Mouse (Mus musculus) bone marrow macrophage, adult 2 months (primary cell): ENCODE results near the gene Slc9b1.

Source experiments
- CTCF ChIP-seq: IDR thresholded peaks from 2 replicates; pipeline ENCODE4 v1.5.1; 2012; ENCODE audit warnings: low read depth, mild to moderate bottlenecking, low read length, moderate library complexity
- POLR2A ChIP-seq: IDR thresholded peaks from 2 replicates; pipeline ENCODE4 v1.6.1; 2012; ENCODE audit warnings: mild to moderate bottlenecking, low read depth, low read length, borderline replicate concordance

DNA sequence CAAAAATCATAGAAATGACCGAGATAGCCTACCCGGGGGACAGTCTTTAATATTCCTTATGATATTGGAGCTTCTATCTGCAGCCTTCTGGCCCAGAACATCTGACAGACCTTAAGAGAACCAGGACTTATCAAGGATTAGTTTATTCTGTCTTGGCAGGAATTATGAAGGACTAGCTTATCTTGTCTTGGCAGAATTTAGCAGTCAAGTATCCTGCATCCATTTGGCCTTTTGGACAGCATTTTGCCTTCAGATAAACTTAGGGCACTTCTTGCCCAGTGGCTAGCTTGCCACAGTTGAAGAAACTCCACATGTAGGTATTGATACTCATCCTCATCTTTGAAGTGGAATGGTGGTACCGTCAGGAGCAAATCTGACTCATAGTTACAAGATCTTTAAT, 4.0 kb downstream of the Slc9b1 start:
- TF ChIP-seq POLR2A, result no peak
- TF ChIP-seq CTCF, result no peak
